Mouse (Mus musculus): ENCODE data around the gene Cacna1e.

DNA sequence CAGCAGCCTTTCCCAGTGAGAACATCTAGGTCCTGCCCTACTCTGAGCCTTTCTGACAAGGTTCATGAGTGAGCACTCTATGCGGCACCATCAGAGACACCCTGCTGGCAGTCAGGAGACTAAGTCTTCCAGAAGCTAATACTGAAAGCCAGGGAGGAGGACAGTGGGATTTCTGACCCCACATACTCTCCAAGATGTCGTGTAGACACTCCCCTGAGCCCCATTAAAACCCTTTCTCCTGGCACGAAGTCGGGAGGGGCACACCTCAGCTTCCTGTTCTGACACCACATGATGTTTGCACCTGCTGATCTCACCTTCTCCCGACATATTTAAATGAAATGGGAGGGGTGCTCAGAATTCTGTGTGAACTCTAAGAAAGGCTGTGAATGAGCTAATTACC lies 226.9 kb downstream of the Cacna1e start:
- TF ChIP-seq POLR2A (IDR thresholded peaks at IDR 0.05; ENCODE audit: borderline replicate concordance, extremely low read depth, insufficient read depth, insufficient read length, poor library complexity, severe bottlenecking) (no peak), CTCF (IDR thresholded peaks at IDR 0.05; ENCODE audit: borderline replicate concordance, extremely low read depth, insufficient read depth, insufficient read length) (no peak)

Data from brain, embryonic 14.5 days (tissue).